Comparison of ENCODE assay signal across 29 mouse cellular contexts in genomic region chr13:43724161-43724560, GRCm38 (mm10).
"Had no signal": no experiment of that assay in that cellular context is flagged by ENCODE, and none has a peak within 500 bp of the region (broad histone marks: within the 10 kb centered on the region; RNA-seq: fewer than 3 reads in every experiment).

No protein-coding gene starts in this region.

- H3K4me1 ChIP-seq: limb, embryonic 10.5 days; limb, embryonic 12.5 days; liver, embryonic 15.5 days; neural tube, embryonic 12.5 days had no signal

- H3K9me3 ChIP-seq: limb, embryonic 10.5 days; limb, embryonic 12.5 days; limb, embryonic 13.5 days; limb, embryonic 15.5 days; liver, embryonic 12.5 days; liver, embryonic 13.5 days; liver, embryonic 15.5 days; lung, embryonic 15.5 days; megakaryocyte, embryonic 14.5 days; midbrain, embryonic 12.5 days; midbrain, embryonic 13.5 days; neural tube, embryonic 12.5 days had no signal

- ATAC-seq: liver, embryonic 12.5 days; liver, postnatal 0 days; lung, postnatal 0 days; midbrain, embryonic 13.5 days; midbrain, embryonic 16.5 days had no signal

- H3K27me3 ChIP-seq: limb, embryonic 12.5 days; limb, embryonic 13.5 days; limb, embryonic 15.5 days; liver, embryonic 12.5 days; liver, embryonic 13.5 days; lung, embryonic 15.5 days; midbrain, embryonic 13.5 days; neural tube, embryonic 12.5 days had no signal

- H3K36me3 ChIP-seq: limb, embryonic 10.5 days; limb, embryonic 12.5 days; limb, embryonic 13.5 days; limb, embryonic 15.5 days; liver, embryonic 12.5 days; liver, embryonic 13.5 days; liver, embryonic 15.5 days; lung, embryonic 15.5 days; midbrain, embryonic 12.5 days; midbrain, embryonic 13.5 days; neural tube, embryonic 12.5 days had no signal

- H3K4me3 ChIP-seq: left cerebral cortex, adult 2 months; limb, embryonic 10.5 days; limb, embryonic 12.5 days; limb, embryonic 13.5 days; limb, embryonic 15.5 days; liver, embryonic 12.5 days; liver, embryonic 13.5 days; liver, embryonic 15.5 days; lung, embryonic 15.5 days; megakaryocyte, embryonic 14.5 days; midbrain, embryonic 12.5 days; midbrain, embryonic 13.5 days; myocyte; neural tube, embryonic 12.5 days had no signal

- DNase-seq: left cerebral cortex, postnatal 4 days; liver; liver, embryonic 13.5 days; liver, postnatal 0 days; lung, adult 18-20 months; lung, adult 2 months; lung, embryonic 14.5 days; lung, postnatal 10 days; lung, postnatal 14 days; lung, postnatal 36 days; lung, postnatal 4 days had no signal

- H3K27ac ChIP-seq: left cerebral cortex, adult 2 months; limb, embryonic 10.5 days; limb, embryonic 12.5 days; limb, embryonic 13.5 days; limb, embryonic 15.5 days; liver, embryonic 12.5 days; liver, embryonic 13.5 days; liver, embryonic 14.5 days; liver, embryonic 15.5 days; lung, embryonic 15.5 days; macrophage; midbrain, embryonic 12.5 days; midbrain, embryonic 13.5 days; neural tube, embryonic 12.5 days had no signal

- H3K4me2 ChIP-seq: limb, embryonic 12.5 days; limb, embryonic 13.5 days; limb, embryonic 15.5 days; liver, embryonic 11.5 days; liver, embryonic 12.5 days; liver, embryonic 13.5 days; liver, embryonic 15.5 days; lung, embryonic 14.5 days; lung, embryonic 15.5 days; midbrain, embryonic 12.5 days; midbrain, embryonic 13.5 days; neural tube, embryonic 12.5 days had no signal

- H3K9ac ChIP-seq: limb, embryonic 12.5 days; limb, embryonic 13.5 days; limb, embryonic 15.5 days; liver, embryonic 12.5 days; liver, embryonic 13.5 days; liver, embryonic 14.5 days; liver, embryonic 15.5 days; liver, postnatal 0 days; lung, embryonic 14.5 days; lung, embryonic 15.5 days; midbrain, embryonic 12.5 days; midbrain, embryonic 13.5 days; neural tube, embryonic 12.5 days had no signal
